Mouse (Mus musculus) testis, adult 2 months (tissue): ENCODE results near the gene Gsdma.

Experiments used
- CTCF ChIP-seq: fragments of 200-500 bp; IDR thresholded peaks from 2 replicates; pipeline ENCODE4 v1.5.1; 2012; ENCODE audit warnings: low read depth, mild to moderate bottlenecking, inconsistent platforms, low read length, moderate library complexity; ENCODE audit not compliant: control insufficient read depth, insufficient read depth, insufficient replicate concordance
- POLR2A ChIP-seq: fragments of 200-500 bp; IDR thresholded peaks from 2 replicates; pipeline ENCODE4 v1.6.1; 2012; ENCODE audit warnings: low read depth, mild to moderate bottlenecking, inconsistent platforms, low read length, moderate library complexity; ENCODE audit not compliant: control insufficient read depth

DNA sequence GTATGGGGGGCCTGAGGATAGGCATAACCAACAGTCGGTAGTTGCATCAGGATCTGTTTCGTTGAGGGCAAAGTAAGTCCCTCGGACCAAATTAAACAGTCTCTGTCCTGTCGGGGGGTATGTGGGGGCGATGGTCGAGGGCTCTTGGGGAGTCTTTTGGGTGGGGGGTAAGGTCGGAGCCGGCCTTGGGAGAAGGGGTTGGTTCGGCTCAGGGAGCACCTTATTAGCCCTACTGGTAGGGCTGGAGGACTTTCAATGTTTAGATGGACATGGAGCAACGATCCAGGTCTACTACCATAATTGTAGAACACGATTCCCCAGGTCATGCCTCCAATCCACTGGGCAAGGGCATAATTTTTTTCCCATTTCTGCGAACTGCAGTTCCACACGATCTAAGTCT, 43.4 kb upstream of the Gsdma start:
- TF ChIP-seq POLR2A (no peak), CTCF (no peak)
